Mouse (Mus musculus): Measurements from ENCODE around the gene Zfp65. TPM values are rescaled to one million over a fixed set of nuclear protein-coding genes. Genes with fewer than 3 reads are reported as not detected.
"Not testable (repeated sequence)": the region's sequence is repeated elsewhere in the genome, so short reads cannot be mapped to it uniquely, and the experiment has no call there.

Gene Zfp65
- total RNA-seq (2021), result 1 to 10 TPM; 3.8 to 4.8 TPM
- long read RNA-seq, experiment 1, partial matches to known transcripts, result 0 of 1 reads
- long read RNA-seq, experiment 1, other reads (novel, unspliced or antisense), result 0 of 1 reads
- long read RNA-seq, experiment 2, partial matches to known transcripts, result 1 of 1 reads
- long read RNA-seq, experiment 2, other reads (novel, unspliced or antisense), result 0 of 1 reads

DNA sequence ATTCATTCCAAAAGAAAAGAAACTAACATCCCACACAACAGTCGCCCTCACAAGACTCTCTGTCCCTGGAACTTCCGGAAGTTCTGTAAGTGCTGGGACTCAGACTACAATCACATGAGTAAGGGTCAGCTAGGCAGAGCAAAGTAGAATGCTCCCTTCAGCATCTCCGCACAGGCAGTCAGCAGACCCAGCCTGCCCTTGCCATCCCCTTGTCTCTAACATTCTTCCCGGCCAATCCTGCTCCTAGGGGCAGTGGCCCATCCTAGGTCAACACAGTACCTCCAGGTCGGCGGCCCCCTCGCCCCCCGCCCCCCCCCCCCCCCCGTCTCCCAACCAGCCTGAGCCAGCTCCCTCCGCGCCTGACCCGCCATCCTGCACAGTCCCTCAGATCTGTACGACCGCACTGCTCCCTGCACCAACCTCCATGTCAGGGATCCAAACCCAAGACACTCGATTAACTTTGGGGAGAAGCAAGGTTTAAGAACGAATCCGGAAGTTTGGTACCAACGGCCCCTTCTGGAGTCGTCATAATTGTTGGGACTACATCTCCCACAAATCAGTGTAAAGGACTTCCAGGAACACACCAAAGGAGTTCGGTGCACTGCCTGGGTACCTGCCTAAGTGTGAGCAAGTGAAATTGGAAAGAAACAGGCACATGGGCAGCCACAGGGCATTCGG is at the start of gene Zfp65:
Zfp65 (minus strand) TSS at position 533 of the 678 bp plus-strand sequence.
- intact Hi-C loops (cut with DNase I; ENCODE audit: low total_unique reads), result no loop called here

GRCm38 (mm10) chr13:67763031-67763768 is 34.2 kb upstream of the Zfp65 start:
- DNase-seq, result no peak
- intact Hi-C loops (cut with DNase I; ENCODE audit: low total_unique reads), result no loop called here

More for the DNA sequence above, at the start of gene Zfp65:
- peak; percentile 18 for DNase-seq

DNA sequence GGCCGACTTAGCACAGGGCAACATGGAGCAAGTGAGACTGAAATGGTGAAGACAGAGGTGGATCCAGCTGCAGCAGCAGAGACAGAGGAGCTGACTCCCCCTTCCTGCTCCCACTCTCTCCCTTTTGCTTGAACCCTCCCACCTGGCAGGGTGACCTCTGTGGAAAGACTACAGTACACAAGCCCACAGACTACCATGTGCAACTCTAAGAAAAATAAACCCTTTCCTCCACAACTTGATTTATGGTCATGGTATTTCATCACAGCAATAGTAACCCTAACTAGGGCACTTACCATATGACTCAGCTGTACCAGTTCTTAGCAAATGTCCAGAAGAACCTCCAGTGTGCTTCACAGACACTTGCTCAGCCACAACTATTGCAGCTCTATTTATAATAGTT is 31.0 kb upstream of the Zfp65 start:
- intact Hi-C loops (cut with DNase I; ENCODE audit: low total_unique reads), result no loop called here
- no peak for DNase-seq

DNA sequence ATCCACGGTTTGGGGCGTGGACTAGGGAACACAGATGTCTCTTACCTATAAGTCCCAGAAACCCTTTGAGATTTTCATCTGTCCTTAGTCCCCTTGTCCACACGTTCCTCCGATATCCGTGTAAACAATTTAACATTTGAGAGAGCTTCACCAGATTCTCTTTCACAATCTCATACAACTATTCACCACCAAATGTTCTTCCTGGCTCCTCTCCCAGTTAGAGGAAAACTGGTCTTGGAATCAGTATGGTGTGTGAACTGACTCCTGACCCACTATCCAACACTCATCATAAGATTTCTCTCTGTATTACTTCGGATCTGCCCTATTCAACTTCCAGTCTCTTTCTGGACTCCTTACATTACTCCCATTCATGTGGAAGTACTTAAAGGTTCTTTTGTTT is 26.8 kb upstream of the Zfp65 start:
- intact Hi-C loops (cut with DNase I; ENCODE audit: low total_unique reads), result no loop called here
- no peak for DNase-seq

DNA sequence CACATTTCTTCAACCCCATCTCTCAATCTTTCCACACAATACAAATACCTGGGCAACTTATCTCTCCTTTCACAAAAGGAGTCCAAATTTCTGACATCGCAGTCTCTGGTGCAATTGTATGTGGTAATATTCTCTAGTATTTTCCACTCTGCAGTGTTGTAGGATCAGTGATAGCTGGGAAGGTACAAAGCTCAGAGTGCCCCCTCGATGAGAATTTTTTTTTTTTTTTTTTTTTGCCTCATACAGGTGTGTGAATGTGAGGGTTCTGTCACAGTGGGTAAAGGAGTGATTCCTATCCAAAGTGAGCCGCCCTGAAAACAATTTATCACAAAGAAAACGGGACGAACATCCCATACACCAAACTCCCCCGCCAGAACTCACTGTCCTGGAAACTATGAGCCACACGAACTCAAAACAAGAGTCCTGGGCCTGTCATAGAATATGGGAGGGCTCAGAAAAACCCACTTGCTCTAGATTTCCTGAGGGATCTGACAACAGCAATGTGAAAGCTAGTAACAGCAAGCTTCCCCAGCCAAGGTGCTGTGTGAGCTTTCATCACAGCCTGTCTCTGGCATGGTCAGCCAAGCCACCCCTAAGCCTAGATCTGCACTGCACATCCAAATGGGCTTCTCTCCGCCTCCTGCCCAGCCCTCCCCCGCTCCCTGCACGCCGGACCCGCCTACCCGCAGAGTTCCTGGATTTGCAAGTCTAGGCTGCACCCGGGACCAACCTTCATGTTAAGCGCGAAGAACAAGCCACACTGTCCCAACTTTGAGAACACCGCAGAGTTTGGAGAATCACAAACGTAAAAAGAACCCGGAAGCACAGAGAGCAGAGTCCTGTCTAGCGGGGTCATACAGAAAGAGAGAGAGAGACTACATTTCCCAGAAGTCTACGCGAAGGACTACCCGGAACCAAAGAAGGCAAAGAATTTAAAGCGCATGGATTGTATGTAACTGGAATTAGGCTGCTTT is 25.6 kb upstream of the Zfp65 start, which contains the start of gene Zfp85:
Zfp85 (minus strand) TSS at position 896 of the 974 bp plus-strand sequence.
- intact Hi-C loops (cut with DNase I; ENCODE audit: low total_unique reads), result no loop called here
- DNase-seq, result peak; percentile 66

DNA sequence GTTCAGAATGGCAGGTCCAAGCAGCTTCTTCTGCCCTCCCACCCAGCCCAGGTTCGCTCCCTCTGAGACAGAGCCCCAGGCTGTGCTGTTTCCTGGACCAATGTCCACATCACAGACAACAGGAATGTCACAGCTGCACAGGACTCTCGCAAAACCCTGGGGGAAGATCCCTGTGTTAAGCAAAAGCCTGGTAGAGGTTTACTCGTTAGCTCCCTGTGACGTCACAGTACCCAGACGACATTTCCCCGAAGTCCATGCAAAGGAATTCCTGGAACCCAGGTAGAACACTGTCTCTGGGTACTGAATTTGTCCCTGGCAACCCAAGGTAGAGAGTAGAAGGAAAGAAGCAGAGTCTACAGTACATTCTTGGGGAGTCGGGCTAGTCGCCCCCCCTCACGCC is 14.9 kb upstream of the Zfp65 start:
- no peak for DNase-seq
- intact Hi-C loops (cut with DNase I; ENCODE audit: low total_unique reads), result no loop called here

DNA sequence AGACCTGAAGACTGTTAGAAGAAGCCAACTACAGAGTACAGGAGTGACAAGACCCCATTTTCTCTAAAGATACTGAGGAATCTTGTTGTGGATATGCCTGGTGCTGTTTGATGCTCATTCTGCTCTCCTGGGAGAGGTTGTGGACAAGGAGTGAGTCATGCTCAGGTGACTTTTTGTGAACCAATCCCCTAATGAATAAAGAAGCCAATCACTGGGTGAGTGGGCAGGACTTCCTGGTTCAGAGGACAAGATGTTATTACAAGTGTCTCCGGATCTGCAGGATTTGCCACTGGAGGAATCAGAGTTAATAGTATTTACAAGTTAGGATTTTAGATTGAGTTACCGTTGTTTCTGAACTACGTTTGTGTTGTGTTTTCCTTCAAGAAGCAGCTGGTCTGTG is 14.0 kb upstream of the Zfp65 start:
- DNase-seq, result no peak
- intact Hi-C loops (cut with DNase I; ENCODE audit: low total_unique reads), result no loop called here

- intact Hi-C loops (cut with DNase I; ENCODE audit: low total_unique reads); DNase-seq: not testable (repeated sequence)
Measured at GRCm38 (mm10) chr13:67734391-67734790, 5.4 kb upstream of the Zfp65 start.

- DNase-seq; intact Hi-C loops (cut with DNase I; ENCODE audit: low total_unique reads): not testable (repeated sequence)
Measured at GRCm38 (mm10) chr13:67729441-67729840, 468 bp upstream of the Zfp65 start.

DNA sequence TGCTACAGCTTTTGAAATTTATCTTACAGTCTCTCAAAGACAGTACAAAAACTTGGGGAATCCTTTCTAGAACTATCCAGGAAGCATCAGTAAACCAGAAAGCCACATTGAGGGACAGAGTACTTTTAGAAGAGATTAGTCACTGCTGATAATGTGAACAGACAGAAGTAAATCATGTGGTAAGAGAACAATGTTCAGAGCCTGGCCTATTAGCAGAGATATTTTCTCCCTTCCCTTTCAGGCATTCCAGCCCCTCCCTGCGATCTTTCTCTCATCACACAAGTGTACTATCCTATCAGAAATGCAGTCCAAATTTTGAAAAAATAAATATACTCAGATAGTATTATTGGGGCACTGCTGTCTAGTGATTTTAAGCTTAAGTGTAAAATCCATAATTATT is 867 bp downstream of the Zfp65 start:
- no peak for DNase-seq
- intact Hi-C loops (cut with DNase I; ENCODE audit: low total_unique reads), result no loop called here

DNA sequence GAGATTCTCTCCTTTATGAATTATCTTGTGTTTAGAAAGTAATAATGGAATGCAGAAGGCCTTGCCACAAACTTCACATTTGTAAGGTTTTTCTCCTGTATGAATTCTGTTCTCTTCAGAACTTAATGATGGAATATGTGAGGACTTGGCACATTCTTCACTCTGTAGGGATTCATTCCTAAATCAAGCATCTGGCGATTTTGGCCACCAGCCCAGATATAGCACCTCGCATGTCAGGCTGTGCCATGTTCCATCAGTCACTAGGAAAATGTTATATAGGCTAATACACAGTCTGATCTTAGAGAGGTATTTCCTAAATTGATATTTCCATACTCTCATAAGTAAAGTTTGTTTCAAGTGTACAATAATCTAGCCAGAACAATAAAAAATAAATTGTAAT is 3.6 kb downstream of the Zfp65 start:
- DNase-seq; intact Hi-C loops (cut with DNase I; ENCODE audit: low total_unique reads): not testable (repeated sequence)

DNA sequence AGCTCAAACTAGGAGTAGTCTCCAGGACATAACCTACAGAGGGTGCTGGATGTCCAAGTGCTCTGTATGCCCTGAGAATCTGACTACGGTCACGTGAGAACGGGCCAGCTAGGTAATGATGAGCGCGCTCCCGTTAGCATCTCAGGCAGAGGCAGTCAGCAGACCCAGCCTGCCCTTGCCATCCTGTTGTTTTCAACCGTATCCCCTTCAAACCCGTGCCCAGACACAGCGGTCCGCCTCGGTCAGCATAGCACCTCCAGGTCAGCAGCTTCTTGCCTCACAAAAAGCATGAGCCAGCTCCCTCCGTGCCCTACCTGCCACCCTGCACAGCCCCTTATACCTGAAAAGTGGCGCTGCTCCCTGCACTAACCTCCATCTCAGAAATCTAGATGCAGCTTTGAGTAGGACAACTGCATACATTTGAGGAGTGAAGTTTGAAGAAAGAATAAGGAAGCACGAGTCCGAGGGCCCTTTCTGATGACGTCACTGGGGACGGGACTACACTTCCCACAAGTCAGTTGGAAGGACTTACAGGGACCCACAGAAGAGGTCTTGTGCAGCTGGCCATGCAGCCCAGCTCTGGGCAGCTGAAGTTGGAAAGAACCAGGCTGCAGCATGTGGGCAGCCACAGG is 5.0 kb downstream of the Zfp65 start:
- intact Hi-C loops (cut with DNase I; ENCODE audit: low total_unique reads), result no loop called here

DNA sequence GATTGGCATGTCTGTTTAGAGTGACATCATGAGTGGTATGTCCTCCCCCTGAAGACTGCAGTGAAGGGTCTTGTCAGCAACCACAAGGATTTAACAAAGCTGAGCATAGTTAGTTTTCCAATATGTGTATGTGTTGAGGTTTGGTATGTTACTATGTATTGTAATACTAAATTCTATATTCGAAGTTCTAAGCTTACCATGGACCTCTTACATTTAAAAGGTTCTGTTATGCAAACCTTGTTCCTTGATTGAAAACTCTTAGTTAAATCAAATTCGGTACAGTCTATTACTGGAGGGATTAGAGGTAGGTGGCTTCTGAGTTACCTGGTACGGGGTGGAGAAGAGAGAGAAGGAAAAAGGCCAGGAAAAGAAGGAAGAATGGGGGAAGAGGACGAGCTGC is 42.0 kb downstream of the Zfp65 start, which contains the start of gene Zfp738:
Zfp738 (minus strand) TSS at position 101 of the 400 bp plus-strand sequence.
- intact Hi-C loops (cut with DNase I; ENCODE audit: low total_unique reads), result loop anchor here (10.0 kb wide), 1 partner anchor 52 kb away; the partner anchor contains the start of genes Gm49345 and Zfp729a
- no peak for DNase-seq

More for the DNA sequence above, 5.0 kb downstream of the Zfp65 start:
- peak; percentile 88 for DNase-seq

GRCm38 (mm10) chr13:67683841-67684240 is 45.1 kb downstream of the Zfp65 start:
- intact Hi-C loops (cut with DNase I; ENCODE audit: low total_unique reads), result loop anchor here (10.0 kb wide), 1 partner anchor 49 kb away; the partner anchor contains the start of genes Gm49345 and Zfp729a
- not testable (repeated sequence) for DNase-seq

DNA sequence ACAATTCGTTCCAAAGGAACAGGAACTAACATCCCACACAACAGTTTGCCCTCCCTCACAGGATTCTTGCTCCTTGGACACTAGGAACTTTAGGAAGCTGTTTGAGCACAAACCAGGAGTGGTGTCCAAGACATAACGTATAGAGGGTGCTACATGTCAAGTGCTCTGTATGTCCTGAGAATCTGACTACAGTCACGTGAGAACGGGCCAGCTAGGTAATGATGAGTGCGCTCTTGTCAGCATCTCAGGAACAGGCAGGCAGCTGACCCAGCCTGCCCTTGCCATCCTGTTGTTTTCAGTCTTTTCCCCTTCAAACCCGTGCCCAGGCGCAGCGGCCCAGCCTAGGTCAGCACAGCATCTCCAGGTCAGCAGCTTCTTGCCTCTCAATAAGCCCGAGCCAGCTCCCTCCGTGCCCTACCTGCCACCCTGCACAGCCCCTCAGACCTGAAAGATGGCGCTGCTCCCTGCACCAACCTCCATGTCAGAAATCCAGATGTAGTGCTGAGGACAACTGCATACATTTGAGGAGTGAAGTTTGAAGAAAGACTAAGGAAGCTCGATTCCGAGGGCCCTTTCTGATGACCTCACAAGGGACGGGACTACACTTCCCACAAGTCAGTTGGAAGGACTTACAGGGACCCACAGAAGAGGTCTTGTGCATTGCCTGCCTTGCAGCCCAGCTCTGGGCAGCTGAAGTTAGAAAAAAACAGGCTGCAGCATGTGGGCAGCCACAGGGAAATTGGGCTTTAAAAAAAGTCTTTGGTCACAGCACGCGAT is 45.8 kb downstream of the Zfp65 start:
- intact Hi-C loops (cut with DNase I; ENCODE audit: low total_unique reads), result loop anchor here (10.0 kb wide), 1 partner anchor 48 kb away; the partner anchor contains the start of genes Gm49345 and Zfp729a
- DNase-seq, result peak; percentile 82

GRCm38 (mm10) chr13:67674902-67675301 is 54.1 kb downstream of the Zfp65 start:
- intact Hi-C loops (cut with DNase I; ENCODE audit: low total_unique reads), result no loop called here
- no peak for DNase-seq
